Mouse (Mus musculus): ENCODE results near the gene Ice2. TPM values are rescaled to one million over a fixed set of nuclear protein-coding genes. Genes with fewer than 3 reads are reported as not detected.

Gene Ice2
- polyA plus RNA-seq, 1 experiment from 2014 or later: 12.5 TPM

DNA sequence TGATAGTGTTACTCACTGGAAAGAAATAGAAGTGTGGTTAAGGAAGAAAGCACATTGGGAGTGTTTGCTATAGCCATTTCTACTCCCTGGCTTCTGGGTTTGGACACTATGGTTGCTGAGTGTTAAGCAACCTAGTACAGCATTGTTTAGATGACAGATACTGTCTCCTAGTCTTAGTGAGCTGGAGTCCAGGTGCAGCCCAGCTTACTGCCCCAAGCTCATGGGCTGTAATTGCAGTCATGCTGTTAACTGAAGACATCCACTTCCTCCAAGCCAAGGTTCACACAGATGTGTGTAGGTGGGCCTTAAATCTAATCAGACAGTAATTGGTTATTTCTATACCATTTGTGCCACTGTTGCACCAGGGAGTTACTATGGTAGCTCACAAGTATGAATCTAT is 38.0 kb downstream of the Ice2 start:
- no peak for ATAC-seq (ENCODE audit: low FRiP score)
- Histone ChIP-seq H3K9me3 (ENCODE audit: control insufficient read depth, low read length) (no peaks in the 10 kb centered on the region), H3K4me1 (replicated peaks; ENCODE audit: control insufficient read depth, insufficient read depth, low read length) (peaks cover 6% of the 10 kb centered on the region), H3K4me2 (replicated peaks) (no peak overlapping the region), H3K9ac (no peak overlapping the region), H3K4me3 (replicated peaks; ENCODE audit: low read length) (no peak overlapping the region), H3K36me3 (replicated peaks; ENCODE audit: control insufficient read depth, insufficient read depth) (no peaks in the 10 kb centered on the region; the same call in 1 of the 2 replicates), H3K27ac (no peak overlapping the region), H3K27me3 (ENCODE audit: control insufficient read depth, insufficient read depth, low read length) (no peaks in the 10 kb centered on the region)
- DNase-seq (ENCODE audit: low spot score): no peak

DNA sequence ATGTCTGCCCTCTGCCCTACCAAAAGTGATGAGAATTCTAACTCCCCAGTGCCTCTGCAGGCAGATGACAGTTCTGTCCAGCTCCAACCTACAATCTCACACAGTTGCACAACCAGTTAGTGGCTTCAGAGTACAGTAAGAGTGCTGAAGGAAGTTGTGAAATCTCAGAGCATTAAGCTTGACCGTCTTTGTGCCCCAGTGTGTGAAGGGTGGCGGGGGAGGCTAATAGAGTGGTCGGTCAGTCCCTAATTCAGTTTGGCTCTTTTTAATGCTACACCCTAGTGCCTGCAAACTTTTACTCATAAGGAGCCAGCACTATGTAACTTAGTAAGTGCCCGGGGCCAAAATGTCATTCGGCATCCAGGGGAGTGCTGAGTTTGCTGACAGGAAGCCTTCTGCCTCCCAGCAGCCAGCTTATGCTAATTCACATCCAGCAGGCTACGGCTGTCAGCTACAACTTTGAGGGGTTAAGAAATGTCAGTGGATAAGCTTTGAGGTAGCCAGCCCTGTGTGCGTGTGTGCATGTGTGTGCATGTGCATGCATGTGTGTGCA is 42.2 kb downstream of the Ice2 start:
- no peak overlapping the region for H3K4me3 ChIP-seq (replicated peaks; ENCODE audit: low read length)
- H3K27ac ChIP-seq: no peak overlapping the region
- H3K4me1 ChIP-seq (replicated peaks; ENCODE audit: control insufficient read depth, insufficient read depth, low read length): no peaks in the 10 kb centered on the region
- DNase-seq (ENCODE audit: low spot score) (no peak), ATAC-seq (ENCODE audit: low FRiP score) (no peak)
- no peaks in the 10 kb centered on the region for H3K27me3 ChIP-seq (ENCODE audit: control insufficient read depth, insufficient read depth, low read length)
- H3K9me3 ChIP-seq (ENCODE audit: control insufficient read depth, low read length): no peaks in the 10 kb centered on the region
- no peak overlapping the region for H3K4me2 ChIP-seq (replicated peaks)
- H3K36me3 ChIP-seq (replicated peaks; ENCODE audit: control insufficient read depth, insufficient read depth): no peaks in the 10 kb centered on the region
- H3K9ac ChIP-seq: no peak overlapping the region
- WGBS: 27% methylated on average over 7 of the region's 7 CpGs

GRCm38 (mm10) chr9:69442471-69443038 is 44.8 kb downstream of the Ice2 start:
- no peak overlapping the region for H3K4me3 ChIP-seq (replicated peaks; ENCODE audit: low read length)
- 76% methylated on average over 6 of the region's 6 CpGs for WGBS
- H3K4me1 ChIP-seq (replicated peaks; ENCODE audit: control insufficient read depth, insufficient read depth, low read length): no peaks in the 10 kb centered on the region
- ATAC-seq (ENCODE audit: low FRiP score) (no peak), DNase-seq (ENCODE audit: low spot score) (no peak)
- H3K27ac ChIP-seq: no peak overlapping the region
- H3K36me3 ChIP-seq (replicated peaks; ENCODE audit: control insufficient read depth, insufficient read depth): no peaks in the 10 kb centered on the region
- H3K4me2 ChIP-seq (replicated peaks): no peak overlapping the region
- no peak overlapping the region for H3K9ac ChIP-seq
- H3K9me3 ChIP-seq (ENCODE audit: control insufficient read depth, low read length): no peaks in the 10 kb centered on the region
- no peaks in the 10 kb centered on the region for H3K27me3 ChIP-seq (ENCODE audit: control insufficient read depth, insufficient read depth, low read length)

GRCm38 (mm10) chr9:69443203-69443602 is 45.5 kb downstream of the Ice2 start:
- H3K9me3 ChIP-seq (ENCODE audit: control insufficient read depth, low read length): no peaks in the 10 kb centered on the region
- no peaks in the 10 kb centered on the region for H3K36me3 ChIP-seq (replicated peaks; ENCODE audit: control insufficient read depth, insufficient read depth)
- no peak overlapping the region for H3K4me2 ChIP-seq (replicated peaks)
- DNase-seq (ENCODE audit: low spot score) (no peak), ATAC-seq (ENCODE audit: low FRiP score) (no peak)
- H3K27ac ChIP-seq: no peak overlapping the region
- no peak overlapping the region for H3K9ac ChIP-seq
- WGBS: 69% methylated on average over 3 of the region's 3 CpGs
- H3K27me3 ChIP-seq (ENCODE audit: control insufficient read depth, insufficient read depth, low read length): no peaks in the 10 kb centered on the region
- H3K4me3 ChIP-seq (replicated peaks; ENCODE audit: low read length): no peak overlapping the region
- no peaks in the 10 kb centered on the region for H3K4me1 ChIP-seq (replicated peaks; ENCODE audit: control insufficient read depth, insufficient read depth, low read length)

- Histone ChIP-seq H3K4me3 (replicated peaks; ENCODE audit: low read length) (no peak overlapping the region), H3K9ac (no peak overlapping the region), H3K27me3 (ENCODE audit: control insufficient read depth, insufficient read depth, low read length) (peaks cover 9% of the 10 kb centered on the region), H3K4me2 (replicated peaks) (no peak overlapping the region), H3K36me3 (replicated peaks; ENCODE audit: control insufficient read depth, insufficient read depth) (no peaks in the 10 kb centered on the region), H3K4me1 (replicated peaks; ENCODE audit: control insufficient read depth, insufficient read depth, low read length) (0 out of 2 replicates have a peak, but pooled peaks cover 11% of the 10 kb centered on the region), H3K27ac (no peak overlapping the region), H3K9me3 (ENCODE audit: control insufficient read depth, low read length) (no peaks in the 10 kb centered on the region)
- ATAC-seq (ENCODE audit: low FRiP score) (no peak), DNase-seq (ENCODE audit: low spot score) (no peak)
- WGBS: 76% methylated on average over 3 of the region's 3 CpGs
These were observed 51.1 kb downstream of the Ice2 start for GRCm38 (mm10) chr9:69448801-69449200.

- peaks cover 25% of the 10 kb centered on the region for H3K27me3 ChIP-seq (ENCODE audit: control insufficient read depth, insufficient read depth, low read length)
- ATAC-seq (ENCODE audit: low FRiP score): no peak
These were observed 52.9 kb downstream of the Ice2 start for GRCm38 (mm10) chr9:69450636-69451035.

GRCm38 (mm10) chr9:69451886-69452810 is 54.4 kb downstream of the Ice2 start:
- Histone ChIP-seq H3K27ac (no peak overlapping the region), H3K4me1 (replicated peaks; ENCODE audit: control insufficient read depth, insufficient read depth, low read length) (0 out of 2 replicates have a peak, but pooled peaks cover 12% of the 10 kb centered on the region), H3K9ac (no peak overlapping the region), H3K36me3 (replicated peaks; ENCODE audit: control insufficient read depth, insufficient read depth) (no peaks in the 10 kb centered on the region), H3K27me3 (ENCODE audit: control insufficient read depth, insufficient read depth, low read length) (peaks cover 25% of the 10 kb centered on the region), H3K9me3 (ENCODE audit: control insufficient read depth, low read length) (no peaks in the 10 kb centered on the region), H3K4me2 (replicated peaks) (no peak overlapping the region), H3K4me3 (replicated peaks; ENCODE audit: low read length) (no peak overlapping the region)
- WGBS: 95% methylated on average over 10 of the region's 10 CpGs
- ATAC-seq (ENCODE audit: low FRiP score): no peak
- DNase-seq (ENCODE audit: low spot score): no peak

More at GRCm38 (mm10) chr9:69450636-69451035, 52.9 kb downstream of the Ice2 start:
- Histone ChIP-seq H3K4me2 (replicated peaks) (no peak overlapping the region), H3K9ac (no peak overlapping the region), H3K4me1 (replicated peaks; ENCODE audit: control insufficient read depth, insufficient read depth, low read length) (0 out of 2 replicates have a peak, but pooled peaks cover 12% of the 10 kb centered on the region), H3K27ac (no peak overlapping the region), H3K9me3 (ENCODE audit: control insufficient read depth, low read length) (no peaks in the 10 kb centered on the region), H3K4me3 (replicated peaks; ENCODE audit: low read length) (no peak overlapping the region), H3K36me3 (replicated peaks; ENCODE audit: control insufficient read depth, insufficient read depth) (no peaks in the 10 kb centered on the region)
- DNase-seq (ENCODE audit: low spot score): no peak
- WGBS: 77% methylated on average over 9 of the region's 9 CpGs

- H3K4me1 ChIP-seq (replicated peaks; ENCODE audit: control insufficient read depth, insufficient read depth, low read length): 0 out of 2 replicates have a peak, but pooled peaks cover 12% of the 10 kb centered on the region
- peak within 1 kb of the TSS; percentile 60 for H3K4me2 ChIP-seq (replicated peaks)
- peak within 1 kb of the TSS; percentile 41 for H3K4me3 ChIP-seq (replicated peaks; ENCODE audit: low read length)
- no peaks in the 10 kb centered on the region for H3K36me3 ChIP-seq (replicated peaks; ENCODE audit: control insufficient read depth, insufficient read depth)
- H3K27me3 ChIP-seq (ENCODE audit: control insufficient read depth, insufficient read depth, low read length): peaks cover 25% of the 10 kb centered on the region
- peak; percentile 65 for DNase-seq (ENCODE audit: low spot score)
- H3K27ac ChIP-seq: peak within 1 kb of the TSS; percentile 83
- H3K9me3 ChIP-seq (ENCODE audit: control insufficient read depth, low read length): no peaks in the 10 kb centered on the region
- peak; percentile 78; the same call in 1 of the 2 replicates for ATAC-seq (ENCODE audit: low FRiP score)
- WGBS: 10% methylated on average over 32 of the region's 37 CpGs
- peak within 1 kb of the TSS; percentile 60 for H3K9ac ChIP-seq
These were observed 55.6 kb downstream of the Ice2 start, which contains the start of gene Anxa2 for GRCm38 (mm10) chr9:69453066-69453900. Anxa2 (plus strand) TSS chr9:69453620.

Data from hindbrain, embryonic 14.5 days (tissue).